Mouse (Mus musculus) retina, embryonic 14.5 days (tissue): ENCODE measurements around the gene Sec61g.
"Not testable (repeated sequence)": the region's sequence is repeated elsewhere in the genome, so short reads cannot be mapped to it uniquely, and the experiment has no call there.

Experiments used
- DNase-seq: peaks from one replicate; pipeline ENCODE4 v3.0.0-alpha.2; 2015; ENCODE audit warnings: low spot score

Sec61g gene

DNA sequence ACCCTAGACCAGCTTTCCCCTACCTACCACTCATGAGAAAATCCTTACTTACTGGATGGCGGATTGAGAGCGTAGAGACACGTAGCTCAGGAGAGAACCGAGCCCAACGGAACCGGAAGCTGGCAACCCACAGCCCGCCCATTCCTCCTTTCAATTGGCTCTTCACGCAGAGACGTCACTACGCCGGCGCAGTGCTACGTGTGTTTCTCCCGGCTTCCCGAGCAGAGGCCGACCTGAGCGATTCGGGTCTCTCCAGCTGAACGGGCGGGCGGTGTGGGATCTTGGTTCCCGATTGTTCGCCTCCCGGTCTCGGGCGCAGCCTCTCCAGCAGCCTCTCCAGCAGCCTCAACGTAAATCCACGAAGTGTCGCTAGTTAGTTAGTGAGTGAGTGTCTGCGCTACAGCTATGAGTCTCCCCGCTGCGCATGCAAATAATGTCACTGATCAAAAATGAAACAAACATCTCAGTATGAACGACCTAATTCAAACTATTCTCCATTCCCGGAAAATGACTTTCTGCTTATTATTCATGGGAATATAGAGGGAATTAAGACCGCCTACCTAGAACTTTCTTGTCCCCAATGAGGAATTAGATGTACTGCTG lies at the start of gene Sec61g:
Gene Sec61g, minus strand, starts transcription at position 433 of the 603 bp plus-strand sequence.
- DNase-seq: peak; percentile 96

- no peak for DNase-seq
These were observed 38.3 kb upstream of the Sec61g start for GRCm38 (mm10) chr11:16546421-16547163.

- no peak for DNase-seq
These were observed 29.1 kb upstream of the Sec61g start for GRCm38 (mm10) chr11:16537379-16537778.

DNA sequence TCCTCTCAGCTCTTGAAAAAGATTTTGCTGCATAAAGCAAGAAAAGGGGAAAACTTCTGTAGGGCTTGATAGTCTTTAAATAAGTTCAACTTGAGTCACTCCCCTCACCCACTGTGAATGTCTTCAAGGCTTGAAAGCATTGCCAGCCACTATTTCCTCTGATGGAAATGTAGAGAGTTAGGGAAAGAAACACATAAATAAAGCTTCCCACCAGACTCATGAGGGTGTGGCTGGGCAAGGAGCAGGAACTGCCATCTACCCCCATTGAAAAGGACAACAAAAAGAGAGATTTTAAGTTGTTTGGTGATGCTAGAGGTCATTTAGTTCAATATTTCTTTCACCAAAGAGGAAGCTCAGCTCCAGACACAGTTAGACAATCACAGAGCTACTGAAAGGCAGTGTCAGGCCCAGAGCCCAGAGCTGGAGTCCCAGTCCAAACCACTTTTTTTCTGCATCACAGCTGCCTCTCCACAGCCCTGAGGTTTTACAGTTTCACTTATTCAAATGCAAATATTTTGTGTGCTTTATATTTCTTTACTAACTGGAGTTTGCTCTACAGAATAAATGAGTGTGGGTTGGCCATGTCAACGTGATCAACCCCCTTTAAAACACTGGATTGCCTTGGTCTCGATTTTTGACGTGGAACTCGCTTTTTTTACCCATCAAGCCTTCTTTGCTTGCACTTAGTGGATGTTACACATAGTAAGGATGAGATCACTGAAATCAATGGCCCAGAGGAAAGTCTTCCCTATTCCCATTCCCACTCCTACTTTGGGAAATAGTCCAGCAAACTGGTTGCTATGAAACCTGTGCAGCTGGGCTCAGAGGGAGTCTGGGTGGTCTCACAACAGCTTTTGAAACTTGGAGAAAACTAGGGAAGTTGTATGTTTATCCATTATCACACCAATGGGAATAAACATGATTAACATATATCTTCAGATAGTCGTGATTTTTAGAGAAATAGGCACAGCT lies 26.6 kb upstream of the Sec61g start:
- no peak for DNase-seq

- peak; percentile 56 for DNase-seq
These were observed 24.6 kb upstream of the Sec61g start for GRCm38 (mm10) chr11:16532877-16533276.

- no peak for DNase-seq
These were observed 20.6 kb upstream of the Sec61g start for GRCm38 (mm10) chr11:16528909-16529308.

- DNase-seq: no peak
These were observed 20.1 kb upstream of the Sec61g start for GRCm38 (mm10) chr11:16528391-16528790.

- DNase-seq: no peak
These were observed 19.5 kb upstream of the Sec61g start for GRCm38 (mm10) chr11:16527743-16528142.

- no peak for DNase-seq
These were observed 18.2 kb upstream of the Sec61g start for GRCm38 (mm10) chr11:16526467-16526866.

DNA sequence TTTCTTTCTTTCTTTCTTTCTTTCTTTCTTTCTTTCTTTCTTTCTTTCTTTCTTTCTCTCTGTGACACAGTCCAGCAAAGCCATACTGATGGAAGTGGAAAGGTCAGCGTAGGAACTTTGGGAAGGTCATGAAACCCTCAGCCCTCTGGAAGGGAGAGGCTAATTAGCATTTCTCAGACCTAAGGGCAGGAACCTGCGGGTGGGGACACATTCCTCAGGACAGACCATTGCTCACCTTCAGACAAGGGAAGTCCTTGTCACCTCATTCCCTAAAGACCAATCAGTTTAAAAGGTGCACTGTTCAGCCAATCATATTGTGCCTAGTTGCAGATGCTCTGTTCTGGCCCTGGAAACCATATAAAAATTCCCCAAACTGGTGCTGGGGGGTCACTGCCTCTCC lies 17.4 kb upstream of the Sec61g start:
- no peak for DNase-seq

DNA sequence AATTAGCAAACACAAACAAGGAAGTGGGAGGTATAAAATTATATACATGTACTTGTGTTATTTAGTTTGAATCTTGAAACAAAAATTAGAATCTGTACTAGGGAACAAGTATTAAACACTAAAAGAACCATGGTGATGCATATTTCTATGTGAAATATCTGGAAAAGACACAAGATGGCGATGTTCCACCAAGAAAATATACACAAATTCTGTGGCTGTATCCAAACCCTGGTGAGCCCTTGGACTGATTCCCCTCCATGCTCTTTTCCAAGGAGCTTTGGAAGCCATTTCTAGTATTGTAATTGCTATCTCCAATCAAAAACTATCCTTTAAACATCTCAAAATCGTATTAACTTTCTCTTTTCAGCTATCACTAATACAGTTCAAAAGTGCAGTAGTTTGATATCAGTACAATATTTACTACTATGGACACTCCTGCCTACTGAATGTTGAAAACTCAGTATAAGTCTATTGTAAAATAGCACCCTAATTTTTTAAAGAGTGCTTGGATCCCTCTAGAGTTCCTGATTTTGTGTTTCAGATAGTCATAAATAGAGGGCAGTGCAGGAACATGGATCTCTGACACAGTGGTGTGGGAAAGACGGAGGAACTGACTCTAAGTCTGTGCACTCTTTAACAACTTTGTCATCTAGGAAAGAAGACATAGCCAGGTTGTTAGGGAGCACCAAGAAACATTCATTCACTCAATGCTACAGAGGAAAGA lies 16.8 kb upstream of the Sec61g start:
- DNase-seq: peak; percentile 83

DNA sequence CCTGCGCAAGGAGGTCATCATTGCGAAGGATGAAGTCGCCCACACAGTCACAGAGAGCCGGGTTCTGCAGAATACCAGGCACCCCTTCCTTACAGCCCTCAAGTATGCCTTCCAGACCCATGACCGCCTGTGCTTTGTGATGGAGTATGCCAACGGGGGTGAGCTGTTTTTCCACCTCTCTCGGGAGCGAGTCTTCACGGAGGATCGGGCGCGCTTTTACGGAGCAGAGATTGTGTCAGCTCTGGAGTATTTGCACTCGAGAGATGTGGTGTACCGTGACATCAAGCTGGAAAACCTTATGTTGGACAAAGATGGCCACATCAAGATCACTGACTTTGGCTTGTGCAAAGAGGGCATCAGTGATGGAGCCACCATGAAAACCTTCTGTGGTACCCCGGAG lies 6.8 kb upstream of the Sec61g start:
- DNase-seq: not testable (repeated sequence)

- not testable (repeated sequence) for DNase-seq
These were observed 5.9 kb upstream of the Sec61g start for GRCm38 (mm10) chr11:16514221-16514620.

DNA sequence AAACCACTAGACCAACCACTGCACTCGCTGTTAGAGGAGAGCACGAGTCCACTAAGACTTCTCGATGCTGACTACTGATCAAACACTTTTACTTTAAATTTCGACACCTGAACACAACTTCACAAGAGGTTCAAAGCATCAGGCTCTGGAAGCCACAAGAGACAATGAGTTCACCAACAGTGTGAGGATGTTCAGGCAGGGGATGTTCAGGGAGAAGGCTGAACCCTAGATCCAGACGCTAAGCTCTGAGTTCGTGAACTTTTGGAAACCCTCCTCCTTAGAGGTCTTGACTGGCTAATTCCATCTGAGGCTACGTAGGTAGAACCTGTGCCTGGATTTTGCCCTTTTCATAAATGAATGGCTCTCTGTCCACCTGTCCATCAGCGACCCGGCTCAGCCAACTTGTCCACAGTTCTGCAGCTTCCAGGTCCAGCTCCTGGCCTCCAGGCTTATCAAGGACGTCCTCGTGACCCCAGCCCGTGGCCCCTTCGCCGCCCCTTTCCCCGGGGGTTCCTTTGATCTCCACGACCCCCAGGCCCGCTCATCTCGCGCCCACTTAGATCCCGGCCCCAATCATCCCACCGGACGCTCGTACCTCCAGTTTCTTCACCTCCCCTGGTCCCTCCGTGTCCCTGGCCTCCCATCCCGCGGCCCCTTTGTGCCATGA lies 766 bp downstream of the Sec61g start:
- no peak for DNase-seq

GRCm38 (mm10) chr11:16505999-16506398 lies 2.3 kb downstream of the Sec61g start:
- DNase-seq: no peak

- DNase-seq: no peak
These were observed 5.1 kb downstream of the Sec61g start for GRCm38 (mm10) chr11:16503150-16503549.

DNA sequence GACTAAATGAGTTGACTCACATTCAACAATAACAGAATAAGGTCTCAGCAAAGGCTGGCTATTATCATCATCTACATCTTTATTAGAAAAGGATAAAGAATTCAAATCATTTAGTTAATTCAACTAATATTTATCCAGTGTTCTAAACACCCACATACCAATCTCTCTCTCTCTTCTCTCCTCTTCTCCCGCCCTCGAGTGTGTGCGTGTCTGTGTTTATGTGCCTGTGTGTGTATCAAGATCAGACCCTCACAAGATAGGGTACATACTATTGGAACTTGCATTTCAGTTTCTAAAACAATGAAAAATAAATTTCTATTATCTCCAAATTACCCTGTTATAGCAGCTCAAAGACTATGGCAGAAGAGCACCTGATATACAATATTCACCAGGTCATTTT lies 5.5 kb downstream of the Sec61g start:
- no peak for DNase-seq

DNA sequence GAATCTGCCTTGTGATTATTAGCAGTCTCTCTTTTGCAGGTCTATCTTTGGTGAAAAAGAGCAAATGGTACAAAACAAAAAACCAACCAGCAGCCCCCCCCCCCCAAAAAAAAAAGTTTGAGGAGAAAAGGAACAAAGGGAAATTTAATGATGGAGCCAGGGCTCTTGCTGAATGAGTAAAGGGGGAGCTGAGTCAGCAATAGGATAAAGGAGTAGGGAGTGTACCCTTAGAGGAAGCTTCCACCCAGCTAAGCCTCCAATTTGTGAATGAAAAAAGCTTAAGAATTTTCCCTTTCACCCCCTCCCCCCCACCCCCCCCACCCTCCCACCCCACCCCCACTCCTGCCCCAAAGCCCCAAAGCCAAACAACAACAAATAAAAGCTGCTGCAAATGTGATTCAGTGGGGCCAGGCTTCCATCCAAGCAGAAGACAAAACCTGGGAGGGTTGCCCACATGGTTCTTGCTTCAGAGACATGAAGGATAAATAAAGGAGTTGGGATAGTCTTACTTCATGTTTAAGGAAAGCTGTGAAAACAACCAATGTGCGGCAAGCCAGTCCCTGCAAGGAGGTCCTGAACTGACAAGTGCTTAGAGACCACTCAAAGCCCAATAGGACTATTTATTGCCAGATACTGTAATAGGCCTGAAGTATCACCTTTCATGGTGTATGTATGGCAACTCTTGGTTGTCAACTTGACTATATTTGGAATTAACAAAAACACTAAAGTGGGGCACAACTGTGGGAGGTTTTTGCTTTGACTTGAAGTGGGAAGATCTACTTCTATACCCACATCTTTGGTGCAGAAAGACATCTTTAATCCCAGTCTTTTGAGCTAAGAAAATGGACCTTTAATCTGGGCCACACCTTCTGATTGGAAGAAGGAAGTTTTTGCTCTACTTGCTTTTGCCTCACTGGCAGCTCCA lies 9.3 kb downstream of the Sec61g start:
- no peak for DNase-seq
